Mouse (Mus musculus): ENCODE results near the gene Calm5.

Calm5 gene

DNA sequence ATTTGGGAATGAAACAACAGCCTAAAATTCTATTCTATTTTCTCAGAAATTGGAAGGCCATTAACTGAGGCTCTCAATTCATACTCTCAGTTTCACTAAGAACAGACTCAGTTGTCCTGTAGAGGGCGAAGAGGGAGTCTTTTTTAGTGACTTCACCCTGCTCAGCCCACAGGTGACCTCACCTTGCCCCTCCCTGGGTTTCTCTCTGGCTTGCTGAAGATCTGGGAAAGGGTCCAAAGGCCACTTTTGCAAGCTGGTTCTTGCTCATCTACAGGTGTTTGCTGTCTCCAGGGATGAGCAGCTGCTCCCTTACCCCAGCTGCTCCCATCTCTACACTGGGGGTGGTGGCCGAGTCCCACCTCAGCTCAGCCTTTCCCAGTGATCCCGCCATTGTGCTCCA is 8.4 kb downstream of the Calm5 start:
- in situ Hi-C loops (cut with MboI; ENCODE audit: low pct_unique_long_range_greater_than_20kb in 1 of 2, low sequenced_read_pairs in 2 of 2, unreplicated experiment in 1 of 2), result no loop called here

- in situ Hi-C loops (cut with MboI; ENCODE audit: low pct_unique_long_range_greater_than_20kb in 1 of 2, low sequenced_read_pairs in 2 of 2, unreplicated experiment in 1 of 2), result no loop called here
Measured at GRCm38 (mm10) chr13:3862922-3863580, 9.1 kb downstream of the Calm5 start.

GRCm38 (mm10) chr13:3865648-3866354 is 11.8 kb downstream of the Calm5 start:
- in situ Hi-C loops (cut with MboI; ENCODE audit: low pct_unique_long_range_greater_than_20kb in 1 of 2, low sequenced_read_pairs in 2 of 2, unreplicated experiment in 1 of 2), result no loop called here

DNA sequence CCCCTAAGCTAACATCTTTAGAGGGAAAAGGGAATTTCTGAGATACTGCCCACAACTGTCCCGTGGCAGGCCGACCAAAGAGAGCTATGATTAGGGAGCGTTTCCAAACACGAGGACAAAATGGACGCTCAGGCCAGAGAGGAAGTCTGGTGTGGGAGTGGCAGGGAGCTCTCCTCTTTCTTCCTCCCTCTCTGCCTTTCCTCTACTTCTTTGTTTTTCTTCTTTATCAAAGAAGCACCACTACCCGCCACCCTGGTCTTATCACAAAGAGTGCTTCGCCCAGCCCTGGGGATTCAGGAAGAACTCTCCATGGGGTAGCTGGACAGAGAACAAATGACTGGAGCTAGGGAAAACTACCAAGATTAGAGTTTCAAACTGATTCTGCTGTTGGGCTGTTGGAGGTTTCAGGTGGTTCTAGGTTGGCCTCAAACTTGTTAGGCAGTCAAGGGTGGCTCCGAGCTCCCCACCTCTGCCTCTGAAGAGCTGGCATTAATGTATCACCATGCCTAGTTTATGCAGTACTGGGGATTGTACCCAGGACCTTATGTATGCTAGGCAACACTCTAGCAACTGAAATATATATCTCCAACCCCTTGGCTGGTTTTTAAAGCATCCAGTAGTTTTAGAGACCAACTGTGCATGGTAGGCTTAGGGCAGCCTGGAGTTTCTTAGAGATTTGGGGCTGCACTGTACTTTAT is 12.5 kb downstream of the Calm5 start:
- in situ Hi-C loops (cut with MboI; ENCODE audit: low pct_unique_long_range_greater_than_20kb in 1 of 2, low sequenced_read_pairs in 2 of 2, unreplicated experiment in 1 of 2), result no loop called here

- in situ Hi-C loops (cut with MboI; ENCODE audit: low pct_unique_long_range_greater_than_20kb in 1 of 2, low sequenced_read_pairs in 2 of 2, unreplicated experiment in 1 of 2), result no loop called here
Measured at GRCm38 (mm10) chr13:3867158-3867557, 13.2 kb downstream of the Calm5 start.

DNA sequence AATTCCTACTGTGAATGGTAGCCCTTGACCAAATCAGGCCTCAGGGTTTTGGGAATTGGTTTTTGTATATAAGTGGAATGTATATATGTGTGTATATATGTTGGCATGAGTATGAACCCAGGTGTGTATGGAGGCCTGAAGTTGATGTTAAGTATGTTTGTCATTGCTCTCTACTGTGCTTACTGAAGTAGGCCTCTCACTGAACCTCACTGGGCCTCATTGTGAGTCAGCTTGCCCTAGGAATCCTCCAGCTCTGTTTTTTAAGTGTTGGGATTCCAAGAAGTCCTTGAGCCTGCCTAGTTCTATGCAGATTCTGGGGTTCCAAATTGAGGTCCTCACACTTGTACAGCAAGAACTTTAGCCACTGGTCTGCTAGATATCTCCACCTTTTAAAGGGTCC is 15.9 kb downstream of the Calm5 start:
- in situ Hi-C loops (cut with MboI; ENCODE audit: low pct_unique_long_range_greater_than_20kb in 1 of 2, low sequenced_read_pairs in 2 of 2, unreplicated experiment in 1 of 2), result no loop called here

- in situ Hi-C loops (cut with MboI; ENCODE audit: low pct_unique_long_range_greater_than_20kb in 1 of 2, low sequenced_read_pairs in 2 of 2, unreplicated experiment in 1 of 2), result no loop called here
Measured at GRCm38 (mm10) chr13:3872832-3873231, 18.9 kb downstream of the Calm5 start.

GRCm38 (mm10) chr13:3876448-3876847 is 22.5 kb downstream of the Calm5 start:
- in situ Hi-C loops (cut with MboI; ENCODE audit: low pct_unique_long_range_greater_than_20kb in 1 of 2, low sequenced_read_pairs in 2 of 2, unreplicated experiment in 1 of 2), result loop anchor here in 1 of 2 experiments (25.0 kb wide), 1 partner anchor 214 kb away; no protein-coding TSS in a partner anchor

GRCm38 (mm10) chr13:3877185-3877584 is 23.2 kb downstream of the Calm5 start:
- in situ Hi-C loops (cut with MboI; ENCODE audit: low pct_unique_long_range_greater_than_20kb in 1 of 2, low sequenced_read_pairs in 2 of 2, unreplicated experiment in 1 of 2), result loop anchor here in 1 of 2 experiments (25.0 kb wide), 1 partner anchor 215 kb away; no protein-coding TSS in a partner anchor

- in situ Hi-C loops (cut with MboI; ENCODE audit: low pct_unique_long_range_greater_than_20kb in 1 of 2, low sequenced_read_pairs in 2 of 2, unreplicated experiment in 1 of 2), result loop anchor here in 1 of 2 experiments (25.0 kb wide), 1 partner anchor 215 kb away; no protein-coding TSS in a partner anchor
Measured at GRCm38 (mm10) chr13:3877679-3878220, 23.8 kb downstream of the Calm5 start.

DNA sequence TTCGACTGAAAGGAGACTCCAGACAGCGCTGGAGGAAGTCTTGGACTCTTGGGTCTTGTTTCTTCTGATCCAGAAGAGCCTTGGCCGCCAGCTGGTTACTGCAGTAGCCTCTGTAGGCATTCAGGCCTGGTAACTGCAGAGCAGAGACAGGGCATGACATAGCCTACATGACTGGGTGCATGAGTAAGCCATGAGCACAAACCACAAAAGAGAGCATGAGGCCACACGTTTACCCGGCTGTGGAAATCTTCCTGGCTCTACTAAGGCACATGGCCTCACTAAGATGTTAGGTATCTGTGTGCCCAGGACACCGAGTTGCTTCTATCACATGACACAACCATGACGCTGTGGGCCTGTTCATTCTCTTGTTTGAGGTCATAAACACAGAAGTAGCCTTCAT is 32.7 kb downstream of the Calm5 start:
- in situ Hi-C loops (cut with MboI; ENCODE audit: low pct_unique_long_range_greater_than_20kb in 1 of 2, low sequenced_read_pairs in 2 of 2, unreplicated experiment in 1 of 2), result loop anchor here in 1 of 2 experiments (25.0 kb wide), 1 partner anchor 224 kb away; no protein-coding TSS in a partner anchor

DNA sequence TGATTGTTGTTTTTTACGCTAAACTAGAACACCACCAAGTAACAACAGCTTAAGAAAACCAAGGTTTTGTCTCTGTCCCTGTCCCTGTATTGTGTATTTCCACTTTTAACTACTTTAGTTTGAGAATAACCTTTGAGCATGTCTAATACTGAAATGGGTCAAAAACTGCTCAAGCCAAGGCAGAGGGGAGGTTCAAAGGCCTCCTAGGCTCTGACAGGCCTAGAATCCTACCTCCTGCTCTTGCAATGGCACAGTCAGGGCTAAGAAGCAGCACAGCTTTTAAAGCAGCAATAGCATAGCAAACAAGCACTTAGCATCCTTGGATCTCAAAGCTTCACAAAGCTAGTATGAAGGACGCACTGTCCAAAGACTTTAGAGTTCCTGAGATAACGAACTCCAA is 35.1 kb downstream of the Calm5 start:
- in situ Hi-C loops (cut with MboI; ENCODE audit: low pct_unique_long_range_greater_than_20kb in 1 of 2, low sequenced_read_pairs in 2 of 2, unreplicated experiment in 1 of 2), result loop anchor here in 1 of 2 experiments (25.0 kb wide), 1 partner anchor 227 kb away; no protein-coding TSS in a partner anchor

- in situ Hi-C loops (cut with MboI; ENCODE audit: low pct_unique_long_range_greater_than_20kb in 1 of 2, low sequenced_read_pairs in 2 of 2, unreplicated experiment in 1 of 2), result loop anchor here (10.0 to 25.0 kb wide), 2 partner anchors 225 to 228 kb away; no protein-coding TSS in a partner anchor
Measured at GRCm38 (mm10) chr13:3890061-3890460, 36.1 kb downstream of the Calm5 start.

GRCm38 (mm10) chr13:3891479-3892087 is 37.6 kb downstream of the Calm5 start:
- in situ Hi-C loops (cut with MboI; ENCODE audit: low pct_unique_long_range_greater_than_20kb in 1 of 2, low sequenced_read_pairs in 2 of 2, unreplicated experiment in 1 of 2), result loop anchor here (10.0 to 25.0 kb wide), 2 partner anchors 227 to 229 kb away; no protein-coding TSS in a partner anchor

- in situ Hi-C loops (cut with MboI; ENCODE audit: low pct_unique_long_range_greater_than_20kb in 1 of 2, low sequenced_read_pairs in 2 of 2, unreplicated experiment in 1 of 2), result loop anchor here (10.0 to 25.0 kb wide), 2 partner anchors 228 to 230 kb away; no protein-coding TSS in a partner anchor
Measured at GRCm38 (mm10) chr13:3892601-3893000, 38.6 kb downstream of the Calm5 start.

GRCm38 (mm10) chr13:3893126-3893734 is 39.3 kb downstream of the Calm5 start:
- in situ Hi-C loops (cut with MboI; ENCODE audit: low pct_unique_long_range_greater_than_20kb in 1 of 2, low sequenced_read_pairs in 2 of 2, unreplicated experiment in 1 of 2), result loop anchor here (10.0 to 25.0 kb wide), 2 partner anchors 228 to 231 kb away; no protein-coding TSS in a partner anchor

- in situ Hi-C loops (cut with MboI; ENCODE audit: low pct_unique_long_range_greater_than_20kb in 1 of 2, low sequenced_read_pairs in 2 of 2, unreplicated experiment in 1 of 2), result loop anchor here (10.0 to 25.0 kb wide), 2 partner anchors 230 to 232 kb away; no protein-coding TSS in a partner anchor
Measured at GRCm38 (mm10) chr13:3894549-3894948, 40.6 kb downstream of the Calm5 start.

Data from mouse embryonic stem cell (cell line).